Mouse (Mus musculus) left cerebral cortex, adult 9 months (tissue): ENCODE data around the gene Cd38.
"Not testable (repeated sequence)": the region's sequence is repeated elsewhere in the genome, so short reads cannot be mapped to it uniquely, and the experiment has no call there.

Experiments used
- DNase-seq, 2 experiments: peaks; one replicate each; pipeline ENCODE4 v3.0.0; 2022; ENCODE audit warnings: low spot score in 2 of 2

Gene Cd38

GRCm38 (mm10) chr5:43860096-43860495 is 8.3 kb upstream of the Cd38 start:
- no peak for DNase-seq

GRCm38 (mm10) chr5:43860670-43861431 is 7.5 kb upstream of the Cd38 start:
- DNase-seq, result no peak

- no peak for DNase-seq
These were observed 4.7 kb upstream of the Cd38 start for GRCm38 (mm10) chr5:43863642-43864041.

GRCm38 (mm10) chr5:43865316-43865715 is 3.0 kb upstream of the Cd38 start:
- no peak for DNase-seq

GRCm38 (mm10) chr5:43868711-43869600 is 603 bp downstream of the Cd38 start:
- DNase-seq, result no peak

- no peak for DNase-seq
These were observed 3.5 kb downstream of the Cd38 start for GRCm38 (mm10) chr5:43871845-43872244.

GRCm38 (mm10) chr5:43872652-43873051 is 4.3 kb downstream of the Cd38 start:
- no peak for DNase-seq

GRCm38 (mm10) chr5:43882034-43882433 is 13.7 kb downstream of the Cd38 start:
- no peak for DNase-seq

GRCm38 (mm10) chr5:43885060-43885820 is 16.9 kb downstream of the Cd38 start:
- DNase-seq, result no peak

GRCm38 (mm10) chr5:43892386-43892785 is 24.0 kb downstream of the Cd38 start:
- peak in 1 of 2 experiments; percentile 51 for DNase-seq

GRCm38 (mm10) chr5:43894113-43894512 is 25.8 kb downstream of the Cd38 start:
- peak; percentile 13 to 59 for DNase-seq

GRCm38 (mm10) chr5:43895931-43896330 is 27.6 kb downstream of the Cd38 start:
- no peak for DNase-seq

GRCm38 (mm10) chr5:43904685-43905084 is 36.3 kb downstream of the Cd38 start:
- no peak for DNase-seq

GRCm38 (mm10) chr5:43909213-43909612 is 40.9 kb downstream of the Cd38 start:
- DNase-seq, result no peak

- no peak for DNase-seq
These were observed 41.7 kb downstream of the Cd38 start for GRCm38 (mm10) chr5:43910006-43910405.

GRCm38 (mm10) chr5:43912844-43913243 is 44.5 kb downstream of the Cd38 start, which contains the start of gene Gm7879:
TSS of gene Gm7879 (plus strand) at chr5:43913144.
- DNase-seq, result not testable (repeated sequence)

- DNase-seq, result no peak
These were observed 47.0 kb downstream of the Cd38 start for GRCm38 (mm10) chr5:43915261-43915886.

- no peak for DNase-seq
These were observed 53.5 kb downstream of the Cd38 start for GRCm38 (mm10) chr5:43921877-43922276.

- DNase-seq, result peak in 1 of 2 experiments; percentile 75
These were observed 55.6 kb downstream of the Cd38 start for GRCm38 (mm10) chr5:43923933-43924332.

- no peak for DNase-seq
These were observed 59.4 kb downstream of the Cd38 start for GRCm38 (mm10) chr5:43927729-43928128.

GRCm38 (mm10) chr5:43933269-43933668 is 64.9 kb downstream of the Cd38 start:
- no peak for DNase-seq
